Mouse (Mus musculus) neural tube, embryonic 15.5 days (tissue): ENCODE measurements around the gene Apmap. TPM values are rescaled to one million over a fixed set of nuclear protein-coding genes. Genes with fewer than 3 reads are reported as not detected.
"Not testable (repeated sequence)": the region's sequence is repeated elsewhere in the genome, so short reads cannot be mapped to it uniquely, and the experiment has no call there.

ENCODE experiments used
- ATAC-seq: fragments of 200-750 bp; cut with Nextera tagmentation; 2 replicates; pipeline ENCODE4 v1.8.0; 2017; ENCODE audit warnings: mild to moderate bottlenecking, moderate TSS enrichment, moderate library complexity; ENCODE audit not compliant: low FRiP score
- H3K27ac ChIP-seq: fragments of 300-500 bp; sonication (generic); replicated peaks from 2 replicates; pipeline ENCODE4 v1.5.1; 2015; ENCODE audit warnings: mild to moderate bottlenecking, inconsistent platforms
- H3K27me3 ChIP-seq: fragments of 300-500 bp; sonication (generic); replicated peaks from 2 replicates; pipeline ENCODE4 v1.6.1; 2015; ENCODE audit warnings: inconsistent platforms
- H3K36me3 ChIP-seq: fragments of 300-500 bp; sonication (generic); 2 replicates; pipeline ENCODE4 v1.6.1; 2015; ENCODE audit warnings: inconsistent platforms
- H3K4me1 ChIP-seq: fragments of 300-500 bp; sonication (generic); 2 replicates; pipeline ENCODE4 v1.6.1; 2015; ENCODE audit warnings: inconsistent platforms
- H3K4me2 ChIP-seq: fragments of 300-500 bp; sonication (generic); 2 replicates; pipeline ENCODE4 v1.6.1; 2015; ENCODE audit warnings: inconsistent platforms, mild to moderate bottlenecking, moderate library complexity
- H3K4me3 ChIP-seq: fragments of 300-500 bp; sonication (generic); replicated peaks from 2 replicates; pipeline ENCODE4 v1.5.1; 2015; ENCODE audit warnings: mild to moderate bottlenecking, inconsistent platforms
- H3K9ac ChIP-seq: fragments of 300-500 bp; sonication (generic); replicated peaks from 2 replicates; pipeline ENCODE4 v1.6.1; 2015; ENCODE audit warnings: mild to moderate bottlenecking, inconsistent platforms
- H3K9me3 ChIP-seq: fragments of 300-500 bp; sonication (generic); replicated peaks from 2 replicates; pipeline ENCODE4 v1.6.1; 2016; ENCODE audit warnings: inconsistent platforms
- WGBS: fragments of 180-500 bp; shearing (Covaris S2); methylation state at CpG from one replicate; pipeline ENCODE4 v1.1.7; 2015; ENCODE audit warnings: mixed read lengths; 5-methylcytosine and 5-hydroxymethylcytosine counted together
- polyA plus RNA-seq: library from polyadenylated mRNA; unstranded; fragments of >200 nt; fragmentation: Nextera tagmentation; extraction: Ambion mirVana; gene quantifications from 2 replicates; pipeline ENCODE4 v1.2.1, GENCODE M21; 2015

Apmap gene
- polyA plus RNA-seq, 1 experiment from 2014 or later = 45.4 TPM

GRCm38 (mm10) chr2:150569847-150570590 lies 38.3 kb downstream of the Apmap start, which contains the start of gene Cst7:
Cst7 (plus strand) TSS chr2:150570415.
- Histone ChIP-seq H3K4me3 (no peak within 1 kb of the TSS), H3K27ac (no peak within 1 kb of the TSS), H3K27me3 (no peaks in the 10 kb centered on the region), H3K9ac (no peak within 1 kb of the TSS), H3K4me1 (no peaks in the 10 kb centered on the region), H3K9me3 (no peaks in the 10 kb centered on the region), H3K4me2 (no peak within 1 kb of the TSS), H3K36me3 (no peaks in the 10 kb centered on the region; the same call in 1 of the 2 replicates)
- WGBS = 79% methylated on average over 11 of the region's 11 CpGs
- ATAC-seq = no peak

GRCm38 (mm10) chr2:150567051-150567450 lies 41.3 kb downstream of the Apmap start:
- H3K36me3 ChIP-seq = no peaks in the 10 kb centered on the region; the same call in 1 of the 2 replicates
- no peak overlapping the region for H3K27ac ChIP-seq
- H3K27me3 ChIP-seq = no peaks in the 10 kb centered on the region
- ATAC-seq = no peak
- H3K9me3 ChIP-seq = no peaks in the 10 kb centered on the region
- no peak overlapping the region for H3K4me3 ChIP-seq
- no peak overlapping the region for H3K4me2 ChIP-seq
- WGBS = 87% methylated on average over 2 of the region's 2 CpGs
- H3K4me1 ChIP-seq = no peaks in the 10 kb centered on the region
- H3K9ac ChIP-seq = no peak overlapping the region

GRCm38 (mm10) chr2:150558568-150558967 lies 49.8 kb downstream of the Apmap start:
- Histone ChIP-seq H3K9ac (no peak overlapping the region), H3K9me3 (no peaks in the 10 kb centered on the region), H3K4me3 (no peak overlapping the region), H3K4me2 (no peak overlapping the region), H3K36me3 (no peaks in the 10 kb centered on the region), H3K4me1 (no peaks in the 10 kb centered on the region), H3K27me3 (no peaks in the 10 kb centered on the region), H3K27ac (no peak overlapping the region)
- WGBS = 54% methylated on average over 3 of the region's 3 CpGs
- ATAC-seq = no peak; the same call in 1 of the 2 replicates

GRCm38 (mm10) chr2:150549576-150549975 lies 58.8 kb downstream of the Apmap start:
- H3K27ac ChIP-seq, H3K27me3 ChIP-seq, H3K4me3 ChIP-seq, ATAC-seq, H3K9me3 ChIP-seq, H3K4me1 ChIP-seq, H3K9ac ChIP-seq, H3K36me3 ChIP-seq, H3K4me2 ChIP-seq: not testable (repeated sequence)
- WGBS = 84% methylated on average over 10 of the region's 10 CpGs

Other genes with a start within 250 kb of the Apmap start
- 15.3 and 17.9 TPM in 2 replicates for gene 3300002I08Rik, start 245.8 kb downstream of the Apmap start, polyA plus RNA-seq
- 8.0 and 9.1 TPM in 2 replicates for gene Zfp442, start 157.1 kb downstream of the Apmap start, polyA plus RNA-seq
- gene Zfp345, start 123.5 kb downstream of the Apmap start, polyA plus RNA-seq = 0.15 TPM in 1 of 2 replicates, not detected in the other
- gene Cst7, start 38.2 kb downstream of the Apmap start, polyA plus RNA-seq = 0.15 and 2.9 TPM in 2 replicates
- gene Acss1, start 59.9 kb upstream of the Apmap start, polyA plus RNA-seq = 12.3 and 13.7 TPM in 2 replicates
- 0.04 and 0.05 TPM in 2 replicates for gene Vsx1, start 80.8 kb upstream of the Apmap start, polyA plus RNA-seq
- gene Entpd6, start 140.5 kb upstream of the Apmap start, polyA plus RNA-seq = 72.6 and 78.2 TPM in 2 replicates
- gene Pygb, start 178.2 kb upstream of the Apmap start, polyA plus RNA-seq = 153 and 158 TPM in 2 replicates